Mouse (Mus musculus) forebrain, embryonic 12.5 days (tissue): Measurements from ENCODE around the gene Cyfip2. TPM values are rescaled to one million over a fixed set of nuclear protein-coding genes. Genes with fewer than 3 reads are reported as not detected.

ENCODE experiments used
- ATAC-seq: fragments of 200-750 bp; cut with Nextera tagmentation; 2 replicates; pipeline ENCODE4 v1.8.0; 2017; ENCODE audit warnings: moderate TSS enrichment; ENCODE audit not compliant: low FRiP score
- H3K27ac ChIP-seq: fragments of 300-500 bp; sonication (generic); 2 replicates; pipeline ENCODE4 v1.5.1; 2016; ENCODE audit warnings: mild to moderate bottlenecking
- H3K27me3 ChIP-seq: fragments of 300-500 bp; sonication (generic); 2 replicates; pipeline ENCODE4 v1.6.1; 2016; ENCODE audit warnings: mild to moderate bottlenecking
- H3K36me3 ChIP-seq: fragments of 300-500 bp; sonication (generic); replicated peaks from 2 replicates; pipeline ENCODE4 v1.6.1; 2016; ENCODE audit warnings: mild to moderate bottlenecking
- H3K4me1 ChIP-seq: fragments of 300-500 bp; sonication (generic); 2 replicates; pipeline ENCODE4 v1.6.1; 2016
- H3K4me2 ChIP-seq: fragments of 300-500 bp; sonication (generic); 2 replicates; pipeline ENCODE4 v1.6.1; 2016; ENCODE audit warnings: mild to moderate bottlenecking, moderate library complexity
- H3K4me3 ChIP-seq: fragments of 300-500 bp; sonication (generic); replicated peaks from 2 replicates; pipeline ENCODE4 v1.5.1; 2016; ENCODE audit warnings: mild to moderate bottlenecking
- H3K9ac ChIP-seq: fragments of 300-500 bp; sonication (generic); 2 replicates; pipeline ENCODE4 v1.6.1; 2016; ENCODE audit warnings: mild to moderate bottlenecking
- H3K9me3 ChIP-seq: fragments of 300-500 bp; sonication (generic); 2 replicates; pipeline ENCODE4 v1.6.1; 2016
- WGBS: fragments of 180-500 bp; shearing (Covaris S2); methylation state at CpG from one replicate; pipeline ENCODE4 v1.1.7; 2016; 5-methylcytosine and 5-hydroxymethylcytosine counted together
- polyA plus RNA-seq: library from polyadenylated mRNA; unstranded; fragments of >200 nt; fragmentation: Nextera tagmentation; extraction: Ambion mirVana; gene quantifications from 2 replicates; pipeline ENCODE4 v1.2.1, GENCODE M21; 2016

The Cyfip2 gene
- polyA plus RNA-seq, 1 experiment from 2014 or later, result 55.7 TPM

GRCm38 (mm10) chr11:46265031-46265786, 47.5 kb downstream of the Cyfip2 start:
- 90% methylated on average over 11 of the region's 11 CpGs for WGBS
- Histone ChIP-seq H3K4me2 (no peak overlapping the region), H3K4me1 (no peaks in the 10 kb centered on the region), H3K4me3 (no peak overlapping the region), H3K36me3 (peaks cover 84% of the 10 kb centered on the region), H3K27ac (no peak overlapping the region), H3K27me3 (no peaks in the 10 kb centered on the region), H3K9ac (no peak overlapping the region), H3K9me3 (no peaks in the 10 kb centered on the region)
- no peak for ATAC-seq

DNA sequence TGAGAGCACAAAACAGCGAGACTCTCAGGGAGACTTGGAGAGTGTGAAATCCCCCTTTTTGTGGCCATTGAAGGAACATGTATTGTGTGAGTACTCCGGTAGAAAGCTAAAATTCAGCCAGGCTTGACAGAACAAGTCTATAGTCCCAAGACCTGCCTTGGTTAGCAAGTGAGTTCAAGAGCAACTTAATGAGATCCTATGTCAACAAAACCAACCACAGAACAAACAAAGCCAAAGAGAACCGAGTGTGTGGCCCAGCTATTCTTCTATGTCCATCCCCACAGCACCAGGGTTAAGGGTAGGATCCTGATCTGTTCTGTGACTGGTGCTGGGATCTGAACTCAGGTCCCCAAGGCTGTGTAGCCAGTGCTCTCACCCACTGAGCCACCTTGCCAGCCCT, 48.1 kb downstream of the Cyfip2 start:
- Histone ChIP-seq H3K4me2 (no peak overlapping the region), H3K9ac (no peak overlapping the region), H3K4me3 (no peak overlapping the region), H3K9me3 (no peaks in the 10 kb centered on the region), H3K27ac (no peak overlapping the region), H3K27me3 (no peaks in the 10 kb centered on the region), H3K4me1 (no peaks in the 10 kb centered on the region), H3K36me3 (peaks cover 84% of the 10 kb centered on the region)
- 80% methylated on average over 3 of the region's 3 CpGs for WGBS
- no peak for ATAC-seq

- Histone ChIP-seq H3K36me3 (peaks cover 92% of the 10 kb centered on the region), H3K27ac (no peak overlapping the region), H3K27me3 (no peaks in the 10 kb centered on the region), H3K4me3 (no peak overlapping the region), H3K4me1 (no peaks in the 10 kb centered on the region), H3K9me3 (no peaks in the 10 kb centered on the region), H3K9ac (no peak overlapping the region), H3K4me2 (no peak overlapping the region)
- WGBS, result 96% methylated on average over 11 of the region's 11 CpGs
- no peak for ATAC-seq
These were observed 49.4 kb downstream of the Cyfip2 start for GRCm38 (mm10) chr11:46263291-46263690.

DNA sequence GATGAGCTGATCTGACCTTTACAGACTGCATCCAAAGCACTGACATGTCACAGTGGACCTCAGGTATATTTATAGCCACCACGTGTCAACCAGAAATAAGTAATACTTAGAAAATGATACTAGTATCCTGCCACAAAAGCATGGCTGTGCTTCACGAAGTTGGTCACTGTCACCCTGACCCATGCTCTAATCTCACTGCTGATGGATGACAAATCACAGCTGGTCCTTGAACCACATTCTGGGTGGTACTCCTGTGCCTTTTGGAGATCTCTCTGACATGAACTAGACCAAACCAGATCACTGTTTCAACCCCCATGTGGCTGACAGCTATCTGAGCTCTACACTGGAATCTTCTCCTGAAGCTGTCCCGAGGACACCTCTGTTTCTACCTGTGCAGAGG, 49.8 kb downstream of the Cyfip2 start:
- no peak for ATAC-seq
- 93% methylated on average over 3 of the region's 3 CpGs for WGBS

DNA sequence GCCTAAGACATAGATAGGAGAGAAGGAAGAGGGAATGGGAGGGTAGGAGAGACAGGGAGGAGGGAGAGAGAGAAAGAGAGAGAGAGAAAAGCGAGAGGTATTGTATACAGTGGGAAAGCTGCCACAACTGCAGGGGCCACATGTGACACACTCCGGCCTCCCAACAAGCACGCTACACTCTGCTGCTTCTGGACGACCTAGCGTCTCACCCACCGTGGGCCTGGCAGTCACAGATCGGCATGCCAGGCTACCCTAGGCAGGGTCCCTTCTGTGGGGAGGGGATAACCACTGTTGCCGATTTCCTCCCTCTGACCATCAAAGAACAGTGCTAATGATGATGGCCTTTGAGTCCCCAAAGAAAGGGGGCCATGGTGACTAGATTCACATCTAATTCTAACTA, 53.9 kb downstream of the Cyfip2 start:
- peaks cover 83% of the 10 kb centered on the region for H3K36me3 ChIP-seq
- no peak overlapping the region for H3K9ac ChIP-seq
- no peak for ATAC-seq
- no peak overlapping the region for H3K27ac ChIP-seq
- WGBS, result 96% methylated on average over 8 of the region's 8 CpGs
- no peaks in the 10 kb centered on the region for H3K4me1 ChIP-seq
- no peak overlapping the region for H3K4me3 ChIP-seq
- no peaks in the 10 kb centered on the region for H3K27me3 ChIP-seq
- no peak overlapping the region for H3K4me2 ChIP-seq
- no peaks in the 10 kb centered on the region for H3K9me3 ChIP-seq

More for the DNA sequence above, 49.8 kb downstream of the Cyfip2 start:
- Histone ChIP-seq H3K4me3 (no peak overlapping the region), H3K4me1 (no peaks in the 10 kb centered on the region), H3K27ac (no peak overlapping the region), H3K27me3 (no peaks in the 10 kb centered on the region), H3K36me3 (peaks cover 92% of the 10 kb centered on the region), H3K9ac (no peak overlapping the region), H3K4me2 (no peak overlapping the region), H3K9me3 (no peaks in the 10 kb centered on the region)

DNA sequence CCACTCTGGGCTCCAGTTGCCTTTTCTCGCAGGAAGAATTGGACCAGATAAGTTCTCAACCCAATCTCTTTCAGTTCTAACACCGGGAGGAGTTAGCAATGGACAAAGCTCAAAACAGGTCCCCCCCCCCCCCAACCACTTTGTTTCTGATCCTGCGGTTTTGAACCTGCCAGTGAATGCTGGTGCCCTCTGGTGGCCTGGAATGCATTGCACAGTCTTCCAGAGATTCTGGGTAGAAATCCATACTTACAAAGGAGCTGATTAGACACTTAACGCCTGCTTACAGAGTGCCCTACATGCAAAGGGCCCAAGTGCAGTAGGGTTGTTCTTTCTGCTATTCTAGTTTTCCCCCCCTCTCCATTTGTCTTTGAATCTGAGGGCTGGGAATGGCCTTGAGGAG, 54.5 kb downstream of the Cyfip2 start:
- H3K4me2 ChIP-seq, result no peak overlapping the region
- no peak overlapping the region for H3K27ac ChIP-seq
- H3K4me3 ChIP-seq, result no peak overlapping the region
- ATAC-seq, result no peak
- no peaks in the 10 kb centered on the region for H3K9me3 ChIP-seq
- WGBS, result 72% methylated on average over 4 of the region's 4 CpGs
- no peak overlapping the region for H3K9ac ChIP-seq
- H3K27me3 ChIP-seq, result no peaks in the 10 kb centered on the region
- no peaks in the 10 kb centered on the region for H3K4me1 ChIP-seq
- H3K36me3 ChIP-seq, result peaks cover 83% of the 10 kb centered on the region

DNA sequence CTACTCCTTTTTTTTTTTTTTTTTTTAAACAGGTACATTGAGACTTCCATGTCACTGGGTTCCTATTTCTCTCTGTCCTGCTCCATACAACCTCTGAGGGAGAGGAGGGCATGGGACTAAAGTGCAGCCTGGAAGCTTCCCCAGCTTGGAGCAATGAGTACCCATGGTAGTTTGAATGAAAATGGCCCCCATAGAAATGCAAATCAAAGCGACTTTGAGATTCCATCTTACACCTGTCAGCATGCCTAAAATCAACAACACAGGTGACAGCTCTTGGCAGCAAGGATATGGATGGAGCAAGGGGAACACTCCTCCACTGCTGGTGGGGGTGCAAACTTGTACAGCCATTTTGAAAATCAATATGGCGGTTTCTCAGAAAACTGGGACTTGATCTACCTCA, 57.4 kb downstream of the Cyfip2 start:
- Histone ChIP-seq H3K9ac (no peak overlapping the region), H3K9me3 (no peaks in the 10 kb centered on the region), H3K4me3 (no peak overlapping the region), H3K27ac (no peak overlapping the region), H3K27me3 (no peaks in the 10 kb centered on the region), H3K4me2 (no peak overlapping the region), H3K36me3 (peaks cover 80% of the 10 kb centered on the region), H3K4me1 (no peaks in the 10 kb centered on the region)
- WGBS, result 85% methylated on average over 2 of the region's 2 CpGs
- no peak for ATAC-seq

GRCm38 (mm10) chr11:46251994-46252393, 60.7 kb downstream of the Cyfip2 start:
- ATAC-seq, result 0 out of 2 replicates have a peak, but pooled peaks have one; percentile 39
- H3K9me3 ChIP-seq, result no peaks in the 10 kb centered on the region
- H3K4me2 ChIP-seq, result no peak overlapping the region
- peaks cover 77% of the 10 kb centered on the region for H3K36me3 ChIP-seq
- no peak overlapping the region for H3K9ac ChIP-seq
- no peak overlapping the region for H3K4me3 ChIP-seq
- 31% methylated on average over 7 of the region's 7 CpGs for WGBS
- no peaks in the 10 kb centered on the region for H3K4me1 ChIP-seq
- H3K27me3 ChIP-seq, result no peaks in the 10 kb centered on the region
- H3K27ac ChIP-seq, result no peak overlapping the region

DNA sequence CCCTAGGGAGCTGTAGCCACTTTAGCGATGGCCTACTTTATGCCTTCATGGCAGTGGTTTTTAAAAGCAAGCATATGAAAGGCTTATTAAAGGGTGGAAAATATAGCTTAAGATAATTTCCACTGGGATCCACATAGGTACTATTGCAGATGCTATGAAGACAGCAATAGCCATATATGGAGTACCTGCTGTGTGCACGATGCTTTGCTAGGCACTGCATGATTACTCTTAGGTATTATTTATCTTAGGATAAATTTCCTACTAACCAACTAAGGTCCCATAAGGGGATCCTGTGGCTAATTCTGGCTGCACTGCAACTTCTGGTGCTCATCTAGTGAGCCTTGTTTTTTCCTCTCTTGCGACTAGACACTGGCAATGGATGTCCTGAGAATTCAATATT, 64.3 kb downstream of the Cyfip2 start:
- no peak overlapping the region for H3K9ac ChIP-seq
- H3K27ac ChIP-seq, result no peak overlapping the region
- no peak for ATAC-seq
- no peak overlapping the region for H3K4me2 ChIP-seq
- H3K4me3 ChIP-seq, result no peak overlapping the region
- no peaks in the 10 kb centered on the region for H3K27me3 ChIP-seq
- no peaks in the 10 kb centered on the region for H3K9me3 ChIP-seq
- no peaks in the 10 kb centered on the region for H3K4me1 ChIP-seq
- WGBS, result 93% methylated on average over 3 of the region's 3 CpGs
- H3K36me3 ChIP-seq, result peaks cover 70% of the 10 kb centered on the region

DNA sequence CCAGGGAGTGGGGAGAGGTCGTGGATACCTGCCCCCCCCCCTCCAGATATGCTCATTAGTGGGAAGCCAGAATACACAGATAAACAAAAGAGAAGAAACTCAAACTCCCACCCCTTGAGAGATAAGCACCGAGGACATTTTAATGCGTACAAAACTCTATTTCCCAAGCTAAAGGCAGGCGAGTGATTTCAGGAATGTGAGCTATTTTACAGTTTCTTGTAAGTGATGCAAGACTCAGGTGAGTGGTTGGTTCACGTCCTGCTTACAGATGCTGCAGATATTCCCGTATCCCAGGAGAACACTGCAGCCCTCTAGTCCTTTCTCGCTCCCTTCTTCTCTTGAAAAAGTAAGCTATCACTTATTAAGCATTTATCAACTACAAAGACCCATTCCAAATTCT, 66.3 kb downstream of the Cyfip2 start:
- H3K4me1 ChIP-seq, result no peaks in the 10 kb centered on the region
- no peak overlapping the region for H3K4me3 ChIP-seq
- H3K27ac ChIP-seq, result no peak overlapping the region
- no peak overlapping the region for H3K4me2 ChIP-seq
- H3K36me3 ChIP-seq, result peaks cover 66% of the 10 kb centered on the region
- H3K27me3 ChIP-seq, result no peaks in the 10 kb centered on the region
- no peaks in the 10 kb centered on the region for H3K9me3 ChIP-seq
- H3K9ac ChIP-seq, result no peak overlapping the region
- ATAC-seq, result no peak
- 82% methylated on average over 7 of the region's 7 CpGs for WGBS

DNA sequence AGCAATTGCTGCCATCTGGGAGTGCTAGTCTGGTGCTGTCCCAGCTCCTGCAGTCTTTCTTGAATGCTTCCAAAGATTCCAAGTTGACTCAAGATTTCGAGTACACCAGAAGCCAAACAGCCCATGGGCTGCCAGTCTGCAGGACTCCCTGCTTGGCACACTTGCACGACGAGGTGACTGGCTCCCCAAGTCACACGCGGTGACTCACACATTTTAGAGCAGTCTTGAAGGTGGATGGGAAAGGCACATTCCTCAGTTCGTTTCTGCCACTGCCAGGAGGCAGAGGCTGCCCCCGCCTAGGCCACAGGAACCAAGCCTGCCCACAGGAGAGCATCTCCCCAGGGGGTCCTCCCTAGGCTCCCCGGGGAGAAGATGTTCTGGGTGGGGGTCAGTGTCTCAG, 66.7 kb downstream of the Cyfip2 start:
- Histone ChIP-seq H3K9me3 (no peaks in the 10 kb centered on the region), H3K27ac (no peak overlapping the region), H3K36me3 (peaks cover 66% of the 10 kb centered on the region), H3K27me3 (no peaks in the 10 kb centered on the region), H3K4me2 (no peak overlapping the region), H3K9ac (no peak overlapping the region), H3K4me3 (no peak overlapping the region), H3K4me1 (no peaks in the 10 kb centered on the region)
- ATAC-seq, result no peak
- WGBS, result 82% methylated on average over 8 of the region's 8 CpGs

DNA sequence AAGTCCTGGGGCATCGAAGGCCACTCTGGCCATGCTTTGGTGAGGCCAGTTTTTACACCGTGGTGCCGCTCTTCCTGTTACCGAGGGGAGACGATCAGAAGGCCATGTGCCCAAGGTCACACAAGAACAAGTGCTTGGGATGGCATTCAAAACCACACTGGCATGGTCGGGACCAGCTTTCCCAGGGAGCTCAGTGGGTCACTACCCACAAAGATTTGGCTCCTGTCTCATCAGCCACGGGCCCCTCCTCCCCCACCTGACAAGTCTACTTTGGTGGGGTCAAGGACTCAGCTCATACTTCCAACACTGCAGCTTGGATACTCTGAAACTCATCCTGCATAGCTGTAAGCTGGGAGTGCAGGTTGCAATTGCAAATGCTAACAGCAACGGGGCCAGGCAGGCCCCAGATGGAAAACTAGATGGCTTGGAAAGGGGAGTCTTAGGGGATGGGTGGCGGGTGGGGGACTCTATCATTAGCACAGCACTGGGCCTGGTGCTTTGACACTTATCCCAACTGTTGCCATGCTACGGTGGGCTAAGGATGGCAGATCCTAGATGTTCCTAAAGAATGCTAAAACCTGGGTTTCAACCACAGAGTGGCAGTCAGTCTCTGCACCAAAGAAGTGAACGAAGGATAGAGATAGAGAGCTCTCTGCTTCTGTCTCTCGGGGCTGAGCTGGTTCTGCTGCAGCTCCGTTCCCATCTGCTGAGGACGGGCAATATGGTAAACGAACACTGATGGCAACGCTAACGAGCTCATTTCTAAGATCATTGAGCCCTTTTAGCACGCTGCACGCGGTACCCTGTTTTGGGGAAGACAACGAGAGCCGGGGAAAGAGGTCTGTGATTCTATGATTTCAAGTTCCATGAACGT, 67.7 kb downstream of the Cyfip2 start:
- H3K4me2 ChIP-seq, result no peak overlapping the region
- no peaks in the 10 kb centered on the region for H3K9me3 ChIP-seq
- H3K9ac ChIP-seq, result no peak overlapping the region
- H3K27me3 ChIP-seq, result no peaks in the 10 kb centered on the region
- H3K36me3 ChIP-seq, result peaks cover 68% of the 10 kb centered on the region
- no peaks in the 10 kb centered on the region for H3K4me1 ChIP-seq
- no peak for ATAC-seq
- H3K27ac ChIP-seq, result no peak overlapping the region
- no peak overlapping the region for H3K4me3 ChIP-seq
- WGBS, result 75% methylated on average over 23 of the region's 23 CpGs
